Mouse (Mus musculus) forebrain, postnatal 0 days (tissue): ENCODE measurements at regions not wholly inside any gene's neighbourhood (a gene's known extent, or its start where the extent isn't known, plus 50 kb on each side); places are given as distances from the start of the nearest gene placed in this dataset.

Experiments used
- ATAC-seq: fragments of 200-750 bp; cut with Nextera tagmentation; 2 replicates; pipeline ENCODE4 v1.8.0; 2017; ENCODE audit warnings: mild to moderate bottlenecking, moderate library complexity
- DNase-seq: peaks from one replicate; pipeline ENCODE4 v3.0.0-alpha.2; 2015
- H3K27ac ChIP-seq: fragments of 300-500 bp; sonication (generic); 2 replicates; pipeline ENCODE4 v1.5.1; 2014; ENCODE audit warnings: low read depth, mild to moderate bottlenecking, antibody characterized with exemption, low read length, moderate library complexity, mixed read lengths
- H3K27me3 ChIP-seq: fragments of 300-500 bp; sonication (generic); 2 replicates; pipeline ENCODE4 v1.6.1; 2014; ENCODE audit warnings: mild to moderate bottlenecking, low read length, mixed read lengths; ENCODE audit not compliant: insufficient read depth
- H3K36me3 ChIP-seq: fragments of 300-500 bp; sonication (generic); 2 replicates; pipeline ENCODE4 v1.6.1; 2014; ENCODE audit warnings: mild to moderate bottlenecking, moderate library complexity; ENCODE audit not compliant: insufficient read depth
- H3K4me1 ChIP-seq: fragments of 300-500 bp; sonication (generic); 2 replicates; pipeline ENCODE4 v1.6.1; 2014; ENCODE audit warnings: antibody characterized with exemption; ENCODE audit not compliant: insufficient read depth
- H3K4me2 ChIP-seq: fragments of 300-500 bp; sonication (generic); 2 replicates; pipeline ENCODE4 v1.6.1; 2014; ENCODE audit warnings: low read depth, mild to moderate bottlenecking, moderate library complexity
- H3K4me3 ChIP-seq: fragments of 300-500 bp; sonication (generic); 2 replicates; pipeline ENCODE4 v1.5.1; 2014; ENCODE audit warnings: low read depth, low read length, mixed read lengths
- H3K9ac ChIP-seq: fragments of 300-500 bp; sonication (generic); 2 replicates; pipeline ENCODE4 v1.6.1; 2014; ENCODE audit warnings: mild to moderate bottlenecking
- H3K9me3 ChIP-seq: fragments of 300-500 bp; sonication (generic); 2 replicates; pipeline ENCODE4 v1.6.1; 2016; ENCODE audit warnings: low read length
- CTCF ChIP-seq: sonication (generic); IDR thresholded peaks from 2 replicates; pipeline ENCODE4 v1.5.1; 2016; ENCODE audit warnings: antibody characterized with exemption, control low read depth, low read depth
- WGBS: fragments of 180-500 bp; shearing (Covaris S2); extraction: QIAGEN DNeasy Blood & Tissue Kit; methylation state at CpG from one replicate; pipeline ENCODE4 v1.1.7; 2014; 5-methylcytosine and 5-hydroxymethylcytosine counted together

- no peak overlapping the region for H3K4me3 ChIP-seq
- no peaks in the 10 kb centered on the region for H3K36me3 ChIP-seq
- no peaks in the 10 kb centered on the region for H3K9me3 ChIP-seq
- no peak overlapping the region for H3K27ac ChIP-seq
- H3K27me3 ChIP-seq: no peaks in the 10 kb centered on the region
- no peak for DNase-seq
- ATAC-seq: no peak
- 85% methylated on average over 13 of the region's 13 CpGs for WGBS
- no peak overlapping the region for H3K4me2 ChIP-seq
- TF ChIP-seq CTCF: no peak
- H3K9ac ChIP-seq: no peak overlapping the region
- no peaks in the 10 kb centered on the region for H3K4me1 ChIP-seq
Measured at GRCm38 (mm10) chr4:54282934-54283333, 457.1 kb downstream of the Tmem38b start.

- no peaks in the 10 kb centered on the region for H3K27me3 ChIP-seq
- H3K9ac ChIP-seq: no peak overlapping the region
- 89% methylated on average over 1 of the region's 1 CpGs for WGBS
- H3K9me3 ChIP-seq: no peaks in the 10 kb centered on the region
- ATAC-seq: no peak
- H3K4me2 ChIP-seq: no peak overlapping the region
- no peak for DNase-seq
- TF ChIP-seq CTCF: 0 out of 2 replicates have a peak, but pooled peaks have one; percentile 12
- H3K27ac ChIP-seq: no peak overlapping the region
- no peaks in the 10 kb centered on the region for H3K4me1 ChIP-seq
- H3K36me3 ChIP-seq: no peaks in the 10 kb centered on the region
- no peak overlapping the region for H3K4me3 ChIP-seq
Measured at GRCm38 (mm10) chr4:54313804-54314203, 488.0 kb downstream of the Tmem38b start.

- Histone ChIP-seq H3K9me3 (no peaks in the 10 kb centered on the region), H3K4me1 (no peaks in the 10 kb centered on the region), H3K9ac (no peak overlapping the region), H3K27ac (no peak overlapping the region), H3K36me3 (no peaks in the 10 kb centered on the region), H3K4me3 (no peak overlapping the region), H3K27me3 (no peaks in the 10 kb centered on the region), H3K4me2 (no peak overlapping the region)
- WGBS: 78% methylated on average over 5 of the region's 5 CpGs
- TF ChIP-seq CTCF: no peak
- DNase-seq (no peak), ATAC-seq (no peak)
Measured at GRCm38 (mm10) chr4:54324851-54325250, 499.0 kb downstream of the Tmem38b start.

- WGBS: 33% methylated on average over 5 of the region's 5 CpGs
- Histone ChIP-seq H3K27me3 (no peaks in the 10 kb centered on the region), H3K4me2 (no peak overlapping the region), H3K9ac (no peak overlapping the region), H3K4me1 (peaks cover 7% of the 10 kb centered on the region; the same call in 1 of the 2 replicates), H3K36me3 (no peaks in the 10 kb centered on the region), H3K9me3 (no peaks in the 10 kb centered on the region), H3K4me3 (no peak overlapping the region), H3K27ac (no peak overlapping the region)
- DNase-seq (peak; percentile 84), ATAC-seq (peak; percentile 54)
- no peak for TF ChIP-seq CTCF
Measured at GRCm38 (mm10) chr4:54328273-54328672, 502.4 kb downstream of the Tmem38b start.

- 21% methylated on average over 17 of the region's 17 CpGs for WGBS
- no peaks in the 10 kb centered on the region for H3K36me3 ChIP-seq
- peak overlapping the region; percentile 69 for H3K27ac ChIP-seq
- H3K4me1 ChIP-seq: peaks cover 12% of the 10 kb centered on the region; the same call in 1 of the 2 replicates
- H3K9me3 ChIP-seq: no peaks in the 10 kb centered on the region
- peak overlapping the region; percentile 23 for H3K4me2 ChIP-seq
- H3K27me3 ChIP-seq: no peaks in the 10 kb centered on the region
- TF ChIP-seq CTCF: peak; percentile 59
- no peak overlapping the region for H3K4me3 ChIP-seq
- peak; percentile 74 for DNase-seq
- peak; percentile 70 for ATAC-seq
- H3K9ac ChIP-seq: peak overlapping the region; percentile 22; the same call in 1 of the 2 replicates
Measured at GRCm38 (mm10) chr4:54328711-54329427, 503.0 kb downstream of the Tmem38b start.

GRCm38 (mm10) chr4:54330686-54331085, 504.8 kb downstream of the Tmem38b start:
- peak; percentile 28; the same call in 1 of the 2 replicates for TF ChIP-seq CTCF
- H3K9ac ChIP-seq: no peak overlapping the region

GRCm38 (mm10) chr4:54331588-54332211, 505.9 kb downstream of the Tmem38b start:
- H3K9me3 ChIP-seq: no peaks in the 10 kb centered on the region
- no peaks in the 10 kb centered on the region for H3K27me3 ChIP-seq
- H3K27ac ChIP-seq: peak overlapping the region; percentile 77
- TF ChIP-seq CTCF: no peak
- H3K4me1 ChIP-seq: peaks cover 12% of the 10 kb centered on the region; the same call in 1 of the 2 replicates
- H3K4me3 ChIP-seq: no peak overlapping the region
- H3K9ac ChIP-seq: no peak overlapping the region
- H3K36me3 ChIP-seq: no peaks in the 10 kb centered on the region
- 16% methylated on average over 12 of the region's 12 CpGs for WGBS
- DNase-seq (peak; percentile 38), ATAC-seq (peak; percentile 12)
- H3K4me2 ChIP-seq: peak overlapping the region; percentile 18; the same call in 1 of the 2 replicates

More at GRCm38 (mm10) chr4:54330686-54331085, 504.8 kb downstream of the Tmem38b start:
- Histone ChIP-seq H3K4me3 (no peak overlapping the region), H3K9me3 (no peaks in the 10 kb centered on the region), H3K27me3 (no peaks in the 10 kb centered on the region), H3K36me3 (no peaks in the 10 kb centered on the region), H3K4me2 (no peak overlapping the region), H3K27ac (0 out of 2 replicates have a peak overlapping the region, but pooled peaks have one; percentile 77), H3K4me1 (peaks cover 12% of the 10 kb centered on the region; the same call in 1 of the 2 replicates)
- 54% methylated on average over 3 of the region's 3 CpGs for WGBS
- ATAC-seq (no peak), DNase-seq (peak; percentile 55)
